Mouse (Mus musculus): ENCODE measurements around the gene Ano1. TPM values are rescaled to one million over a fixed set of nuclear protein-coding genes. Genes with fewer than 3 reads are reported as not detected.

Ano1 gene
- total and polyA plus RNA-seq, 3 experiments: 0.04 TPM; not detected in 2

GRCm38 (mm10) chr7:144647547-144647946, 104.2 kb downstream of the Ano1 start:
- no peaks in the 10 kb centered on the region for H3K79me2 ChIP-seq (ENCODE audit: control insufficient read depth, insufficient read depth, low read length, poor library complexity)
- no peaks in the 10 kb centered on the region for H3K4me1 ChIP-seq (ENCODE audit: control insufficient read depth in 1 of 2, insufficient read depth in 2 of 2, low read length in 2 of 2)
- H3K4me3 ChIP-seq (ENCODE audit: control insufficient read depth in 1 of 2, insufficient read depth in 1 of 2, low read depth in 2 of 2, low read length in 2 of 2): no peak overlapping the region
- H3K27ac ChIP-seq (ENCODE audit: control insufficient read depth, low read depth, low read length): no peak overlapping the region
- DNase-seq (ENCODE audit: low read depth, low spot score): no peak
- H3K9me3 ChIP-seq (replicated peaks; ENCODE audit: insufficient read depth, low read length): no peaks in the 10 kb centered on the region
- H3K36me3 ChIP-seq (ENCODE audit: control insufficient read depth in 1 of 2, insufficient read depth in 2 of 2, low read length in 2 of 2): no peaks in the 10 kb centered on the region
- no peak for TF ChIP-seq HCFC1 (IDR thresholded peaks at IDR 0.05; ENCODE audit: low read depth, low read length)
- no peak for TF ChIP-seq ELF1 (IDR thresholded peaks at IDR 0.05; ENCODE audit: low read depth, low read length)
- TF ChIP-seq TCF12 (IDR thresholded peaks at IDR 0.05; ENCODE audit: low read depth, low read length): no peak
- no peak for TF ChIP-seq CTCF (IDR thresholded peaks at IDR 0.05 in 2 of 3, conservative IDR thresholded peaks at IDR 0.05 in 1 of 3; ENCODE audit: control insufficient read depth in 1 of 3, insufficient read depth in 1 of 3, low read depth in 2 of 3, low read length in 3 of 3, poor library complexity in 1 of 3, severe bottlenecking in 1 of 3)
- TF ChIP-seq MEF2A (IDR thresholded peaks at IDR 0.05; ENCODE audit: extremely low read depth, insufficient replicate concordance, low read depth, low read length, poor library complexity, severe bottlenecking): no peak
- no peak for TF ChIP-seq EP300 (IDR thresholded peaks at IDR 0.05; ENCODE audit: low read depth in 1 of 2, low read length in 2 of 2)
- TF ChIP-seq GABPA (IDR thresholded peaks at IDR 0.05; ENCODE audit: low read depth, low read length): no peak
- H3K9ac ChIP-seq (ENCODE audit: control insufficient read depth, low read depth, low read length, poor library complexity, severe bottlenecking): no peak overlapping the region
- H3K27me3 ChIP-seq (ENCODE audit: control insufficient read depth in 1 of 2, insufficient read depth in 2 of 2, low read length in 2 of 2): no peaks in the 10 kb centered on the region

DNA sequence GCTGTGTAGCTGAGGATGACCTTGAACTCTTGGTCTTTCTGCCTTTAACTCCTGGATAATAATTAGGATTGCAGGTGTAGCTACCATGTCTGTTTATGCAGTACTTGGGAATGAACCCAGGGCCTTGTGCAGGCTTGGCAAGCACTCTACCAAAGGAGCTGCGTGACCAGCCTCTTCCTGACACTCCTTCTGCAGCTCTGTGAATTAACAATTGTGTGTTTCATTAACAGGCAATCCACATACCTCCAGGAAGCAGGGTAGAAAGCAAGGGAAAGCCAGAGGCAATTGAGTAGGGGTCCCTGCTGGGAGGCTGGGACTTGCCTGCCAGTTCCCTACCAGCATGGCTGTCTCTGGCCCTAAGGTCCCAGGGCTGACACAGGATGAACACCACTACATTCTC, 111.0 kb downstream of the Ano1 start:
- H3K4me1 ChIP-seq (ENCODE audit: control insufficient read depth in 1 of 2, insufficient read depth in 2 of 2, low read length in 2 of 2): no peaks in the 10 kb centered on the region
- DNase-seq (ENCODE audit: low read depth, low spot score): no peak
- no peak overlapping the region for H3K9ac ChIP-seq (ENCODE audit: control insufficient read depth, low read depth, low read length, poor library complexity, severe bottlenecking)
- H3K9me3 ChIP-seq (replicated peaks; ENCODE audit: insufficient read depth, low read length): no peaks in the 10 kb centered on the region
- H3K36me3 ChIP-seq (ENCODE audit: control insufficient read depth in 1 of 2, insufficient read depth in 2 of 2, low read length in 2 of 2): no peaks in the 10 kb centered on the region
- TF ChIP-seq POLR2A (IDR thresholded peaks at IDR 0.05; ENCODE audit: control insufficient read depth in 1 of 2, insufficient read depth in 1 of 2, low read depth in 1 of 2, low read length in 2 of 2, poor library complexity in 1 of 2) (no peak), SMC3 (IDR thresholded peaks at IDR 0.05; ENCODE audit: low read depth, low read length) (no peak), CTCF (IDR thresholded peaks at IDR 0.05 in 2 of 3, conservative IDR thresholded peaks at IDR 0.05 in 1 of 3; ENCODE audit: control insufficient read depth in 1 of 3, insufficient read depth in 1 of 3, low read depth in 2 of 3, low read length in 3 of 3, poor library complexity in 1 of 3, severe bottlenecking in 1 of 3) (no peak), ZC3H11A (IDR thresholded peaks at IDR 0.05; ENCODE audit: low read depth, low read length) (no peak), GABPA (IDR thresholded peaks at IDR 0.05; ENCODE audit: low read depth, low read length) (no peak), MXI1 (IDR thresholded peaks at IDR 0.05; ENCODE audit: low read depth, low read length) (no peak), UBTF (IDR thresholded peaks at IDR 0.05; ENCODE audit: borderline replicate concordance, insufficient read depth, low read depth, low read length) (no peak), TAL1 (IDR thresholded peaks at IDR 0.05; ENCODE audit: low read length) (no peak), ZMIZ1 (IDR thresholded peaks at IDR 0.05; ENCODE audit: low read depth, low read length) (no peak)
- H3K79me2 ChIP-seq (ENCODE audit: control insufficient read depth, insufficient read depth, low read length, poor library complexity): no peaks in the 10 kb centered on the region
- no peaks in the 10 kb centered on the region for H3K27me3 ChIP-seq (ENCODE audit: control insufficient read depth in 1 of 2, insufficient read depth in 2 of 2, low read length in 2 of 2)
- H3K27ac ChIP-seq (ENCODE audit: control insufficient read depth, low read depth, low read length): no peak overlapping the region
- no peak overlapping the region for H3K4me3 ChIP-seq (ENCODE audit: control insufficient read depth in 1 of 2, insufficient read depth in 1 of 2, low read depth in 2 of 2, low read length in 2 of 2)

GRCm38 (mm10) chr7:144636000-144636399, 115.8 kb downstream of the Ano1 start:
- H3K9ac ChIP-seq (ENCODE audit: control insufficient read depth, low read depth, low read length, poor library complexity, severe bottlenecking): no peak overlapping the region
- DNase-seq (ENCODE audit: low read depth, low spot score): no peak
- H3K36me3 ChIP-seq (ENCODE audit: control insufficient read depth in 1 of 2, insufficient read depth in 2 of 2, low read length in 2 of 2): no peaks in the 10 kb centered on the region
- H3K4me3 ChIP-seq (ENCODE audit: control insufficient read depth in 1 of 2, insufficient read depth in 1 of 2, low read depth in 2 of 2, low read length in 2 of 2): no peak overlapping the region
- TF ChIP-seq ETS1 (IDR thresholded peaks at IDR 0.05; ENCODE audit: low read depth, low read length) (no peak), ZC3H11A (IDR thresholded peaks at IDR 0.05; ENCODE audit: low read depth, low read length) (no peak), JUND (IDR thresholded peaks at IDR 0.05; ENCODE audit: low read depth, low read length) (no peak), SMC3 (IDR thresholded peaks at IDR 0.05; ENCODE audit: low read depth, low read length) (no peak), MAZ (IDR thresholded peaks at IDR 0.05; ENCODE audit: low read depth, low read length) (no peak), HCFC1 (IDR thresholded peaks at IDR 0.05; ENCODE audit: low read depth, low read length) (no peak), TBP (IDR thresholded peaks at IDR 0.05; ENCODE audit: low read depth, low read length) (no peak), CTCF (IDR thresholded peaks at IDR 0.05 in 2 of 3, conservative IDR thresholded peaks at IDR 0.05 in 1 of 3; ENCODE audit: control insufficient read depth in 1 of 3, insufficient read depth in 1 of 3, low read depth in 2 of 3, low read length in 3 of 3, poor library complexity in 1 of 3, severe bottlenecking in 1 of 3) (no peak)
- H3K27ac ChIP-seq (ENCODE audit: control insufficient read depth, low read depth, low read length): no peak overlapping the region
- no peaks in the 10 kb centered on the region for H3K27me3 ChIP-seq (ENCODE audit: control insufficient read depth in 1 of 2, insufficient read depth in 2 of 2, low read length in 2 of 2)
- no peaks in the 10 kb centered on the region for H3K79me2 ChIP-seq (ENCODE audit: control insufficient read depth, insufficient read depth, low read length, poor library complexity)
- H3K9me3 ChIP-seq (replicated peaks; ENCODE audit: insufficient read depth, low read length): no peaks in the 10 kb centered on the region
- no peaks in the 10 kb centered on the region for H3K4me1 ChIP-seq (ENCODE audit: control insufficient read depth in 1 of 2, insufficient read depth in 2 of 2, low read length in 2 of 2)
